Mouse (Mus musculus) small intestine, adult 2 months (tissue): Measurements from ENCODE around the gene Dock2. TPM values are rescaled to one million over a fixed set of nuclear protein-coding genes. Genes with fewer than 3 reads are reported as not detected.

Experiments used
- H3K27ac ChIP-seq: fragments of 200-500 bp; 2 replicates; pipeline ENCODE4 v1.5.1; 2012; ENCODE audit warnings: low read depth, low read length, control low read depth, inconsistent platforms; ENCODE audit not compliant: insufficient read depth
- H3K27me3 ChIP-seq: fragments of 200-500 bp; 2 replicates; pipeline ENCODE4 v1.6.1; 2012; ENCODE audit warnings: mild to moderate bottlenecking, moderate library complexity, low read length, inconsistent platforms; ENCODE audit not compliant: control insufficient read depth, insufficient read depth
- H3K36me3 ChIP-seq: fragments of 200-500 bp; 2 replicates; pipeline ENCODE4 v1.6.1; 2012; ENCODE audit warnings: mild to moderate bottlenecking, low read length, control low read depth, inconsistent platforms; ENCODE audit not compliant: control insufficient read depth, insufficient read depth
- H3K4me1 ChIP-seq: fragments of 200-500 bp; 2 replicates; pipeline ENCODE4 v1.6.1; 2012; ENCODE audit warnings: low read length, inconsistent platforms, mixed read lengths; ENCODE audit not compliant: control insufficient read depth, insufficient read depth, insufficient read length
- H3K4me3 ChIP-seq: fragments of 200-500 bp; 2 replicates; pipeline ENCODE4 v1.5.1; 2012; ENCODE audit warnings: low read depth, mild to moderate bottlenecking, control low read depth, inconsistent platforms, low read length, moderate library complexity
- CTCF ChIP-seq: fragments of 200-500 bp; IDR thresholded peaks from 2 replicates; pipeline ENCODE4 v1.5.1; 2012; ENCODE audit warnings: low read depth, mild to moderate bottlenecking, control low read depth, inconsistent platforms, low read length, moderate library complexity, mixed read lengths; ENCODE audit not compliant: insufficient replicate concordance, insufficient read length; ENCODE audit errors: extremely low read depth
- POLR2A ChIP-seq: fragments of 200-500 bp; IDR thresholded peaks from 2 replicates; pipeline ENCODE4 v1.6.1; 2012; ENCODE audit warnings: low read depth, mild to moderate bottlenecking, control low read depth, inconsistent platforms, low read length, moderate library complexity
- WGBS: fragments of 180-500 bp; shearing (Covaris S2); methylation state at CpG from one replicate; pipeline ENCODE4 v1.1.7; 2018; 5-methylcytosine and 5-hydroxymethylcytosine counted together
- polyA plus RNA-seq: library from polyadenylated mRNA; depleted of rRNA; stranded (reverse); fragments of >200 nt; gene quantifications from 2 replicates; pipeline ENCODE4 v1.2.3, GENCODE M21; 2012

The Dock2 gene
- polyA plus RNA-seq, 1 experiment = 2.5 TPM

- WGBS = 81% methylated on average over 5 of the region's 5 CpGs
- no peak overlapping the region for H3K4me3 ChIP-seq
- no peaks in the 10 kb centered on the region for H3K4me1 ChIP-seq
- TF ChIP-seq CTCF = no peak
- TF ChIP-seq POLR2A = no peak
- no peaks in the 10 kb centered on the region; the same call in 1 of the 2 replicates for H3K36me3 ChIP-seq
- no peaks in the 10 kb centered on the region for H3K27me3 ChIP-seq
- no peak overlapping the region for H3K27ac ChIP-seq
These were observed 76.3 kb downstream of the Dock2 start for GRCm38 (mm10) chr11:34707360-34707759.

GRCm38 (mm10) chr11:34705108-34705446 lies 78.6 kb downstream of the Dock2 start:
- Histone ChIP-seq H3K4me1 (no peaks in the 10 kb centered on the region), H3K36me3 (no peaks in the 10 kb centered on the region; the same call in 1 of the 2 replicates), H3K4me3 (no peak overlapping the region), H3K27me3 (no peaks in the 10 kb centered on the region), H3K27ac (no peak overlapping the region)
- WGBS = 70% methylated on average over 4 of the region's 4 CpGs
- TF ChIP-seq CTCF (no peak), POLR2A (no peak)

- no peaks in the 10 kb centered on the region for H3K4me1 ChIP-seq
- no peaks in the 10 kb centered on the region; the same call in 1 of the 2 replicates for H3K36me3 ChIP-seq
- no peak overlapping the region for H3K4me3 ChIP-seq
- H3K27ac ChIP-seq = no peak overlapping the region
- TF ChIP-seq POLR2A (no peak), CTCF (no peak)
- no peaks in the 10 kb centered on the region for H3K27me3 ChIP-seq
- 53% methylated on average over 8 of the region's 8 CpGs for WGBS
These were observed 79.1 kb downstream of the Dock2 start for GRCm38 (mm10) chr11:34704384-34705107.

- Histone ChIP-seq H3K4me1 (no peaks in the 10 kb centered on the region), H3K27ac (no peak overlapping the region), H3K27me3 (no peaks in the 10 kb centered on the region), H3K36me3 (no peaks in the 10 kb centered on the region; the same call in 1 of the 2 replicates), H3K4me3 (no peak overlapping the region)
- WGBS = 56% methylated on average over 6 of the region's 6 CpGs
- TF ChIP-seq CTCF = no peak
- TF ChIP-seq POLR2A = no peak
These were observed 79.8 kb downstream of the Dock2 start for GRCm38 (mm10) chr11:34703851-34704250.

- WGBS = 50% methylated on average over 8 of the region's 8 CpGs
- TF ChIP-seq CTCF (no peak), POLR2A (no peak)
- no peak overlapping the region for H3K4me3 ChIP-seq
These were observed 101.9 kb downstream of the Dock2 start for GRCm38 (mm10) chr11:34681790-34682189.

GRCm38 (mm10) chr11:34544631-34545030 lies 239.1 kb downstream of the Dock2 start:
- TF ChIP-seq CTCF = no peak
- TF ChIP-seq POLR2A = no peak
- no peaks in the 10 kb centered on the region for H3K27me3 ChIP-seq
- H3K36me3 ChIP-seq = no peaks in the 10 kb centered on the region
- H3K4me1 ChIP-seq = no peaks in the 10 kb centered on the region
- 69% methylated on average over 7 of the region's 7 CpGs for WGBS
- no peak overlapping the region for H3K27ac ChIP-seq
- H3K4me3 ChIP-seq = no peak overlapping the region

More at GRCm38 (mm10) chr11:34681790-34682189, 101.9 kb downstream of the Dock2 start:
- no peaks in the 10 kb centered on the region for H3K27me3 ChIP-seq
- no peak overlapping the region for H3K27ac ChIP-seq
- no peaks in the 10 kb centered on the region for H3K36me3 ChIP-seq
- H3K4me1 ChIP-seq = no peaks in the 10 kb centered on the region

- TF ChIP-seq CTCF (no peak), POLR2A (no peak)
- 88% methylated on average over 10 of the region's 10 CpGs for WGBS
- Histone ChIP-seq H3K27me3 (no peaks in the 10 kb centered on the region), H3K4me3 (no peak overlapping the region), H3K36me3 (no peaks in the 10 kb centered on the region), H3K27ac (no peak overlapping the region), H3K4me1 (no peaks in the 10 kb centered on the region)
These were observed 251.6 kb downstream of the Dock2 start for GRCm38 (mm10) chr11:34532131-34532530.
